Mouse (Mus musculus) hindbrain, embryonic 14.5 days (tissue): ENCODE data around the gene Nrxn1. TPM values are rescaled to one million over a fixed set of nuclear protein-coding genes. Genes with fewer than 3 reads are reported as not detected.

Experiments used
- ATAC-seq: fragments of 200-750 bp; cut with Nextera tagmentation; 2 replicates; pipeline ENCODE4 v1.8.0; 2017; ENCODE audit warnings: moderate number of reproducible peaks, mild to moderate bottlenecking, moderate TSS enrichment, moderate library complexity; ENCODE audit not compliant: low FRiP score
- DNase-seq: peaks from one replicate; pipeline ENCODE4 v3.0.0-alpha.2; 2015; ENCODE audit warnings: low spot score
- H3K27ac ChIP-seq: fragments of 300-500 bp; sonication (generic); 2 replicates; pipeline ENCODE4 v1.5.1; 2014; ENCODE audit warnings: mild to moderate bottlenecking, moderate library complexity
- H3K27me3 ChIP-seq: fragments of 300-500 bp; sonication (generic); 2 replicates; pipeline ENCODE4 v1.6.1; 2014; ENCODE audit warnings: mild to moderate bottlenecking, low read length, mixed read lengths; ENCODE audit not compliant: control insufficient read depth, insufficient read depth
- H3K36me3 ChIP-seq: fragments of 300-500 bp; sonication (generic); replicated peaks from 2 replicates; pipeline ENCODE4 v1.6.1; 2014; ENCODE audit not compliant: control insufficient read depth, insufficient read depth
- H3K4me1 ChIP-seq: fragments of 300-500 bp; sonication (generic); replicated peaks from 2 replicates; pipeline ENCODE4 v1.6.1; 2014; ENCODE audit warnings: antibody characterized with exemption, low read length, mixed read lengths; ENCODE audit not compliant: control insufficient read depth, insufficient read depth
- H3K4me2 ChIP-seq: fragments of 300-500 bp; sonication (generic); replicated peaks from 2 replicates; pipeline ENCODE4 v1.6.1; 2014; ENCODE audit warnings: mild to moderate bottlenecking, moderate library complexity
- H3K4me3 ChIP-seq: fragments of 300-500 bp; sonication (generic); replicated peaks from 2 replicates; pipeline ENCODE4 v1.5.1; 2014; ENCODE audit warnings: mild to moderate bottlenecking, low read length
- H3K9ac ChIP-seq: fragments of 300-500 bp; sonication (generic); 2 replicates; pipeline ENCODE4 v1.6.1; 2014
- H3K9me3 ChIP-seq: fragments of 300-500 bp; sonication (generic); 2 replicates; pipeline ENCODE4 v1.6.1; 2016; ENCODE audit warnings: low read length; ENCODE audit not compliant: control insufficient read depth
- WGBS: fragments of 180-500 bp; shearing (Covaris S2); extraction: QIAGEN DNeasy Blood & Tissue Kit; methylation state at CpG from one replicate; pipeline ENCODE4 v1.1.7; 2014; 5-methylcytosine and 5-hydroxymethylcytosine counted together
- polyA plus RNA-seq: library from polyadenylated mRNA; unstranded; fragments of >200 nt; fragmentation: Nextera tagmentation; extraction: Ambion mirVana; gene quantifications from 2 replicates; pipeline ENCODE4 v1.2.1, GENCODE M21; 2014

Gene Nrxn1
- polyA plus RNA-seq, 1 experiment from 2014 or later = 210 TPM

DNA sequence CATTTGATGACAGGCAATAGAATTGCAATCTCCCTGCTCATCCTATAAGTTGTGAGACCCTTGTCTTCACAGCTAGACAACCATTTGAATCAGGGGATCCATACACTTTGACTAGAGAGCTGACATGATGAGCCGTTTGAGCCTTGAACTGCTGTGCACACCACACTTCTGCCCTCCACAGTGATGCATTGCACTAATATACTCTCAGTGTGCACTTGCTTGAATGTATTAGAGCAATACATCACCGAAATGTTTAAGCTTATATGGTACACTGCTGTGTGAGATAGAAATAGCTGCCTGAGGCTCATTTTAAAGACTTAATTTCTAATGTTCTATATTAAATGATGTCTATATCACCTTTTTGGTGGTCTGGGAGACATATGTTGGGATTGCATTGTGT lies 430.6 kb downstream of the Nrxn1 start:
- WGBS = 89% methylated on average over 2 of the region's 2 CpGs
- Histone ChIP-seq H3K4me1 (no peaks in the 10 kb centered on the region), H3K36me3 (no peaks in the 10 kb centered on the region), H3K9me3 (no peaks in the 10 kb centered on the region), H3K4me2 (no peak overlapping the region), H3K27ac (no peak overlapping the region), H3K27me3 (no peaks in the 10 kb centered on the region), H3K9ac (no peak overlapping the region), H3K4me3 (no peak overlapping the region)
- DNase-seq (no peak), ATAC-seq (peak; percentile 57; the same call in 1 of the 2 replicates)

DNA sequence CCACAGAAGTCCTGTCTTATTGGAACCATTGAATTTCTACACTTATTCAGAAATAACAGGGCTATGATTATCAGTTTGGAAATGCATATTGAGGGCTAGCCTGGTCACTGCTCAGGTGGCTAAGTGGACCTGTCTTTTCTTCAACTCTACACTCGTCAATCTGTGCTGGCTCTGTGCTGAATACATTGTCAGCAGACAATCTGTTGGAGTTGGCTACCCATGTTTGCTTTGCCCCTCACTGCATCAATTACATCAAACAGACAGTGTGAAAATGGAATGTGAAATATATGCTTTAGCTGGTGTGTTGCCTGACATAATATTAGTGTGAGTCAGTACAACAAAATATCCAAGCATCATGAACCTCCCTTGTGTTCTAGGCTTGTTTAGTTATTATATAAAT lies 438.4 kb downstream of the Nrxn1 start:
- no peaks in the 10 kb centered on the region for H3K36me3 ChIP-seq
- no peak overlapping the region for H3K4me3 ChIP-seq
- H3K27me3 ChIP-seq = no peaks in the 10 kb centered on the region
- H3K4me1 ChIP-seq = no peaks in the 10 kb centered on the region
- H3K27ac ChIP-seq = no peak overlapping the region
- DNase-seq (no peak), ATAC-seq (no peak)
- no peak overlapping the region for H3K4me2 ChIP-seq
- no peaks in the 10 kb centered on the region for H3K9me3 ChIP-seq
- H3K9ac ChIP-seq = no peak overlapping the region
- WGBS = 77% methylated on average over 1 of the region's 1 CpGs

DNA sequence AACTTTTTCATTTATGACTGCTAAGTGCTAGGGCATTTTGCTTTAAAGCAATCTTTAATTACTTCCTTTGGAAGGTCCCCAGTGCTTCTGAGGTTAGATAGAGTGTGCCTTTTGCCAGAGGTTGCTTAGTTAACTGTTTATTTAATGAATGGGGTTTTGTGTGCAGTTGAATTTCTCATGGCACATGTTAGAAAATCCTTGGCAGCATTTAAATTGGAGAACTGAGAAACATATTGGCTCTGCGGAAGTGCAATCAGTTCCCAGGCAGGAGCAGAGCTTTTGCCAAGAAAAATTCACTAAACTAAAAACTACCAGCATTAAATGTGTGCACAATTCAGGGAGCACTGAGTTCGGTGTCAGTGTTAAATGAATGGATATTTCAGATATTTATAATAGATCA lies 439.5 kb downstream of the Nrxn1 start:
- H3K4me2 ChIP-seq = no peak overlapping the region
- no peak overlapping the region for H3K27ac ChIP-seq
- H3K4me3 ChIP-seq = no peak overlapping the region
- H3K36me3 ChIP-seq = no peaks in the 10 kb centered on the region
- ATAC-seq (no peak), DNase-seq (peak; percentile 38)
- no peaks in the 10 kb centered on the region for H3K4me1 ChIP-seq
- WGBS = 58% methylated on average over 2 of the region's 2 CpGs
- H3K9ac ChIP-seq = no peak overlapping the region
- H3K27me3 ChIP-seq = no peaks in the 10 kb centered on the region
- no peaks in the 10 kb centered on the region for H3K9me3 ChIP-seq

GRCm38 (mm10) chr17:90650279-90650678 lies 442.6 kb downstream of the Nrxn1 start:
- H3K36me3 ChIP-seq = no peaks in the 10 kb centered on the region
- no peak for DNase-seq
- WGBS = 78% methylated on average over 1 of the region's 1 CpGs
- H3K4me3 ChIP-seq = no peak overlapping the region
- H3K9ac ChIP-seq = no peak overlapping the region
- H3K9me3 ChIP-seq = no peaks in the 10 kb centered on the region
- no peaks in the 10 kb centered on the region for H3K27me3 ChIP-seq
- H3K4me1 ChIP-seq = no peaks in the 10 kb centered on the region
- no peak overlapping the region for H3K4me2 ChIP-seq
- H3K27ac ChIP-seq = no peak overlapping the region
- ATAC-seq = no peak

DNA sequence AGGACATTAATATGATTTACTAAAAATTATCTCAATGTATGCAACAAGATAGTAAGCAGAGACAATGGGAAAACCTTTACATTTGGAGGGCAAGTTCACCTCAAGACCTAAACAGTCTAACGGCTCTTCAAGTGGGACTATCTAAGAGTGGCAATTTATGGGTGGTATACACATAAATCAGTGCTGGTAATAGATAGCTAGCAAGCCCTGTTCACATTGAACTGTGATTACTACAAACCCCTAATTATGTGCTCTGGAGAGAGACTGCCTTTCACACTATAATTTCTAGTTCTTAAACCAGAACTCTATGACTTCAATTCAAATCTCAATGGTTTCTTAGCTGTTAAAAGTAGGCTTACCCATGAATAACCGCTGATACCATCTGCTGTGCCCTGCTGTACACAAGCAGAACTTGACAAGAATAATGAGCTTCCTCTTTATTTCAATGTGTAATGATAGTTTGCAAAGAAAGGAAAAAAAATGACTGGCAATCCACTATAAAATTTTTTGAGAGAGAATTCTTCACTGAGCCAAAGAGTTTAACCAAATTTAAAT lies 453.8 kb downstream of the Nrxn1 start:
- Histone ChIP-seq H3K27ac (no peak overlapping the region), H3K9me3 (no peaks in the 10 kb centered on the region), H3K27me3 (no peaks in the 10 kb centered on the region), H3K4me3 (no peak overlapping the region), H3K9ac (no peak overlapping the region), H3K4me1 (no peaks in the 10 kb centered on the region), H3K4me2 (no peak overlapping the region), H3K36me3 (no peaks in the 10 kb centered on the region)
- DNase-seq = no peak
- 68% methylated on average over 2 of the region's 2 CpGs for WGBS
- no peak for ATAC-seq

GRCm38 (mm10) chr17:90638183-90638727 lies 454.6 kb downstream of the Nrxn1 start:
- Histone ChIP-seq H3K27me3 (no peaks in the 10 kb centered on the region), H3K9ac (no peak overlapping the region), H3K9me3 (no peaks in the 10 kb centered on the region), H3K36me3 (no peaks in the 10 kb centered on the region), H3K4me1 (no peaks in the 10 kb centered on the region), H3K4me3 (no peak overlapping the region), H3K27ac (no peak overlapping the region), H3K4me2 (no peak overlapping the region)
- WGBS = 87% methylated on average over 4 of the region's 4 CpGs
- ATAC-seq = peak; percentile 31; the same call in 1 of the 2 replicates
- no peak for DNase-seq

- WGBS = 46% methylated on average over 2 of the region's 2 CpGs
- Histone ChIP-seq H3K27me3 (no peaks in the 10 kb centered on the region), H3K4me3 (no peak overlapping the region), H3K36me3 (no peaks in the 10 kb centered on the region), H3K4me1 (0 out of 2 replicates have a peak, but pooled peaks cover 3% of the 10 kb centered on the region), H3K4me2 (no peak overlapping the region), H3K9ac (no peak overlapping the region), H3K27ac (no peak overlapping the region), H3K9me3 (no peaks in the 10 kb centered on the region)
- DNase-seq (no peak), ATAC-seq (no peak)
These were observed 461.5 kb downstream of the Nrxn1 start for GRCm38 (mm10) chr17:90631371-90631770.

- 64% methylated on average over 13 of the region's 13 CpGs for WGBS
- no peaks in the 10 kb centered on the region for H3K9me3 ChIP-seq
- DNase-seq (no peak), ATAC-seq (no peak)
- H3K36me3 ChIP-seq = no peaks in the 10 kb centered on the region
- H3K9ac ChIP-seq = no peak overlapping the region
- no peak overlapping the region for H3K4me2 ChIP-seq
- peak overlapping the region; percentile 57; the same call in 1 of the 2 replicates for H3K27ac ChIP-seq
- 0 out of 2 replicates have a peak, but pooled peaks cover 3% of the 10 kb centered on the region for H3K4me1 ChIP-seq
- no peaks in the 10 kb centered on the region for H3K27me3 ChIP-seq
- H3K4me3 ChIP-seq = no peak overlapping the region
These were observed 463.0 kb downstream of the Nrxn1 start for GRCm38 (mm10) chr17:90629851-90630250.

GRCm38 (mm10) chr17:90628469-90628868 lies 464.4 kb downstream of the Nrxn1 start:
- 24% methylated on average over 2 of the region's 2 CpGs for WGBS
- Histone ChIP-seq H3K36me3 (no peaks in the 10 kb centered on the region), H3K4me1 (0 out of 2 replicates have a peak, but pooled peaks cover 3% of the 10 kb centered on the region), H3K4me3 (no peak overlapping the region), H3K27me3 (no peaks in the 10 kb centered on the region), H3K4me2 (no peak overlapping the region), H3K27ac (peak overlapping the region; percentile 5; the same call in 1 of the 2 replicates), H3K9me3 (no peaks in the 10 kb centered on the region), H3K9ac (no peak overlapping the region)
- DNase-seq (peak; percentile 75), ATAC-seq (peak; percentile 67; the same call in 1 of the 2 replicates)
